Mouse (Mus musculus): ENCODE measurements around the gene Rasl10a. TPM values are rescaled to one million over a fixed set of nuclear protein-coding genes. Genes with fewer than 3 reads are reported as not detected.
A peak's percentile ranks its signal among the peaks of the same experiment; 100 is the strongest.

The Rasl10a gene
- polyA plus RNA-seq (2015; fragmentation: Nextera tagmentation; extraction: Ambion mirVana), result 0.58 and 0.66 TPM in 2 replicates

DNA sequence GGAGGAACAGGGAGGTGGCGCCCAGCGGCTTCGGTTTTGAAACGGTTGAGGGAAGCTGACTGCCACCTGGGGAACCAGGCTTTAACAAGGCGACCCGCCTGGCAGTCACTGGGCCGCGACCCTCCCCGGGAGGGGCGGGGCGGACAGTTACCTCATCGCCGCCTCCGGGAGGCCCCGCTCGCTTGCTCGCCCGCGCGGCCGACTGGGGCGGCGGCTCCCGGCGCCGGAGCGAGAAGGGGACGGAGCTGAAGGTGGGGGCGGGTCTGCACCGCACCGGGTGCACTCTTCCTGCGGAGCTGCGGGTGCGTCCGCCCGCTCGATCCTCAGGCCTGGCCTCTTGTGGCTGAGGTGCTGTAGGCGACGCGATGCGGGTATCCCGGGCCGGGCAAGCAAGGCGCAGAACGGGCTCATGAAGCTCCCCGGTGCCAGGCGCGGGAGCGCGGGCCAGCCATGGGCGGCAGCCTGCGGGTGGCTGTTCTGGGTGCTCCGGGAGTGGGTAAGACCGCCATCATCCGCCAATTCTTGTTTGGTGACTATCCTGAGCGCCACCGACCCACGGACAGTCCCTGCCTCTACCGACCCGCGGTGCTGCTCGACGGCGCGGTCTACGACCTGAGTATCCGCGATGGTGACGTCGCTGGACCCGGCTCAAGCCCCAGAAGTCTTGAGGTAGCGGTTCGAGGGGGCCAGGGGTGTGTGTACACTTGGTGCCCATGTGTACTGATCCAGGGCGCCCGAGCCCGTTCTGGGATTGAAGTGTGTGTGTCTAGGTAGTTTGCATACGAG is at the start of gene Rasl10a:
Rasl10a (plus strand) TSS at position 273 of the 786 bp plus-strand sequence.
- ATAC-seq (no peak), DNase-seq (peak; percentile 64)
- Histone ChIP-seq H3K36me3 (replicated peaks; ENCODE audit: insufficient read depth, low read length) (no peaks in the 10 kb centered on the region), H3K27me3 (ENCODE audit: insufficient read depth, low read length) (peaks cover 74% of the 10 kb centered on the region), H3K9ac (replicated peaks) (peak within 1 kb of the TSS; percentile 47), H3K4me2 (ENCODE audit: low read depth, low read length) (peak within 1 kb of the TSS; percentile 82), H3K27ac (ENCODE audit: low read depth) (no peak within 1 kb of the TSS), H3K4me3 (ENCODE audit: low read depth, low read length) (peak within 1 kb of the TSS; percentile 50), H3K9me3 (ENCODE audit: low read length) (no peaks in the 10 kb centered on the region), H3K4me1 (ENCODE audit: insufficient read depth) (peaks cover 41% of the 10 kb centered on the region)
- WGBS (ENCODE audit: insufficient replicate concordance), result 3% methylated on average over 69 of the region's 77 CpGs
- TF ChIP-seq CTCF (IDR thresholded peaks at IDR 0.05; ENCODE audit: low read depth) (no peak), EP300 (IDR thresholded peaks at IDR 0.05; ENCODE audit: low read depth) (no peak)

- TF ChIP-seq EP300 (IDR thresholded peaks at IDR 0.05; ENCODE audit: low read depth), result no peak
- TF ChIP-seq CTCF (IDR thresholded peaks at IDR 0.05; ENCODE audit: low read depth), result no peak
- Histone ChIP-seq H3K9me3 (ENCODE audit: low read length) (no peaks in the 10 kb centered on the region), H3K27ac (ENCODE audit: low read depth) (peak overlapping the region; percentile 82), H3K27me3 (ENCODE audit: insufficient read depth, low read length) (no peaks in the 10 kb centered on the region), H3K36me3 (replicated peaks; ENCODE audit: insufficient read depth, low read length) (peaks cover 25% of the 10 kb centered on the region), H3K4me3 (ENCODE audit: low read depth, low read length) (no peak overlapping the region), H3K4me2 (ENCODE audit: low read depth, low read length) (peak overlapping the region; percentile 54), H3K4me1 (ENCODE audit: insufficient read depth) (peaks cover 40% of the 10 kb centered on the region), H3K9ac (replicated peaks) (no peak overlapping the region; the same call in 1 of the 2 replicates)
- WGBS (ENCODE audit: insufficient replicate concordance), result 52% methylated on average over 3 of the region's 3 CpGs
- peak; percentile 30; the same call in 1 of the 2 replicates for ATAC-seq
- no peak for DNase-seq
Observed at GRCm38 (mm10) chr11:5008867-5009266, 49.1 kb upstream of the Rasl10a start.

DNA sequence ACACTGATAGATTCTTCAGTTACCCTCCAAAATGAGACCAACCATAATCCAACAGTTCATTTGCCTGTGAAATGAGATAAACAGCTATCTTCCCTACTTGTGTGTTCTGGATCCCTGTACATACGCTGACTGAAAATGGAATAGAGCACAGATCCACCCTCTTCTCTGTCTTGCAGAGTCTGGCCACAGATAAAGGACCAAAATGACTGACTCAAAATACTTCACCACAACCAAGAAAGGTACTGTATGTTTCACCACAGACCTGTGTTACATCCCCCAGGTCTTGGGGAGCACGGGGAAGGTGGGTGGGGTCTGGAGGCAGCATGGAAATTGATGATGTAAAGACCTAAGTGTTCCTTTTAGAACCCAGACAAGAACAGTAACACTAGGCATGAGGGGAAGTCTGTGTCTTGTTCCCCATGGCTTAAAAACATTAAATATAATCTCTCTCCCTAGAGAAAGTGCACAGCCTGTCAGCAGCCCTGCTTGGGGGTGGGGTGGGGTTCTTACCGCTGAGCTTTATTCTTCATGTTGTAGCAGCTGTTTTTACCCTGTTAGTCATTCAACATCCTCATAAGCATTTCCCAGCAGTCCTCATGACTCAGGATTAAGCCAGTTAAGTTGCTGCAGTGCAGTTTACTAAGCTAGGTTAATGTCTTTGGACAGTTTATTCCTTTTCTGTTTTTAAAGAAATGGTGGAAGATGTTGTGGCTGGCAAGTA is 48.4 kb upstream of the Rasl10a start:
- H3K9ac ChIP-seq (replicated peaks), result peak overlapping the region; percentile 44
- H3K27ac ChIP-seq (ENCODE audit: low read depth), result peak overlapping the region; percentile 82
- H3K4me1 ChIP-seq (ENCODE audit: insufficient read depth), result peaks cover 40% of the 10 kb centered on the region
- H3K9me3 ChIP-seq (ENCODE audit: low read length), result no peaks in the 10 kb centered on the region
- ATAC-seq, result peak; percentile 88
- peak; percentile 26 for DNase-seq
- H3K4me3 ChIP-seq (ENCODE audit: low read depth, low read length), result peak overlapping the region; percentile 32
- no peaks in the 10 kb centered on the region for H3K27me3 ChIP-seq (ENCODE audit: insufficient read depth, low read length)
- 45% methylated on average over 3 of the region's 3 CpGs for WGBS (ENCODE audit: insufficient replicate concordance)
- TF ChIP-seq CTCF (IDR thresholded peaks at IDR 0.05; ENCODE audit: low read depth) (no peak), EP300 (IDR thresholded peaks at IDR 0.05; ENCODE audit: low read depth) (peak; percentile 93)
- peaks cover 31% of the 10 kb centered on the region for H3K36me3 ChIP-seq (replicated peaks; ENCODE audit: insufficient read depth, low read length)
- peak overlapping the region; percentile 54 for H3K4me2 ChIP-seq (ENCODE audit: low read depth, low read length)

GRCm38 (mm10) chr11:5010205-5010604 is 47.7 kb upstream of the Rasl10a start:
- Histone ChIP-seq H3K4me2 (ENCODE audit: low read depth, low read length) (peak overlapping the region; percentile 54), H3K9ac (replicated peaks) (peak overlapping the region; percentile 44; the same call in 1 of the 2 replicates), H3K27me3 (ENCODE audit: insufficient read depth, low read length) (no peaks in the 10 kb centered on the region), H3K9me3 (ENCODE audit: low read length) (no peaks in the 10 kb centered on the region), H3K36me3 (replicated peaks; ENCODE audit: insufficient read depth, low read length) (peaks cover 37% of the 10 kb centered on the region), H3K4me1 (ENCODE audit: insufficient read depth) (peaks cover 35% of the 10 kb centered on the region), H3K27ac (ENCODE audit: low read depth) (peak overlapping the region; percentile 82), H3K4me3 (ENCODE audit: low read depth, low read length) (peak overlapping the region; percentile 32)
- ATAC-seq, result no peak
- no peak for DNase-seq
- WGBS (ENCODE audit: insufficient replicate concordance), result 69% methylated on average over 1 of the region's 1 CpGs
- TF ChIP-seq CTCF (IDR thresholded peaks at IDR 0.05; ENCODE audit: low read depth), result no peak
- no peak for TF ChIP-seq EP300 (IDR thresholded peaks at IDR 0.05; ENCODE audit: low read depth)

GRCm38 (mm10) chr11:5011480-5011879 is 46.4 kb upstream of the Rasl10a start:
- no peaks in the 10 kb centered on the region for H3K9me3 ChIP-seq (ENCODE audit: low read length)
- WGBS (ENCODE audit: insufficient replicate concordance), result 39% methylated on average over 1 of the region's 1 CpGs
- peak overlapping the region; percentile 18; the same call in 1 of the 2 replicates for H3K4me2 ChIP-seq (ENCODE audit: low read depth, low read length)
- H3K27ac ChIP-seq (ENCODE audit: low read depth), result peak overlapping the region; percentile 66
- no peak overlapping the region for H3K4me3 ChIP-seq (ENCODE audit: low read depth, low read length)
- no peaks in the 10 kb centered on the region for H3K27me3 ChIP-seq (ENCODE audit: insufficient read depth, low read length)
- H3K4me1 ChIP-seq (ENCODE audit: insufficient read depth), result peaks cover 29% of the 10 kb centered on the region
- peaks cover 49% of the 10 kb centered on the region for H3K36me3 ChIP-seq (replicated peaks; ENCODE audit: insufficient read depth, low read length)
- no peak overlapping the region; the same call in 1 of the 2 replicates for H3K9ac ChIP-seq (replicated peaks)
- ATAC-seq (no peak), DNase-seq (no peak)
- TF ChIP-seq CTCF (IDR thresholded peaks at IDR 0.05; ENCODE audit: low read depth), result peak; percentile 13; the same call in 1 of the 2 replicates
- no peak for TF ChIP-seq EP300 (IDR thresholded peaks at IDR 0.05; ENCODE audit: low read depth)

DNA sequence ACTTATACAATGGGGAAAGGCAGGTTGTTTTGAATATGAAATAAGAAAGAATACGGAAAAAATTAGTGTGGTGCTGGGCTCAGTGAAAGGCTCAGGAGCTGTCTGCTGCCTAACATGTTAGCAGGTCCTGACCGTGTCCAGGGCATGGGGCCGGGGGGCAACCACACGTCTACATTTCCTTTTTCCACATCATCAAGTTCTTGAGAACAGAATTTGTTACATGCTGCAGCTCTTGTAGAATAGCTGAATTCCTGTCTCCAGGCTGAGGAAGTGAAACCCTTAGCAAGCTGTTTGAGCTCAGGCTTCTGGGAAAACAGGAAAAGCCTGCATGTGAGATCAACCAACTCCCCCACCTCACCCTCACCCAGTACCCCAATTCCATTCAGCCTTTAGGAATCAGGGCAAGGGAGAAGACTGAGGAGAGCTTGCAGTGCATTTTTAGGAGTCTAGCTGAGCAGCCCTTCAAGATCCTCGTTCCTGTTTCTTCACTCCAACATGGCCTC is 45.7 kb upstream of the Rasl10a start:
- peak overlapping the region; percentile 66 for H3K27ac ChIP-seq (ENCODE audit: low read depth)
- no peak overlapping the region for H3K4me3 ChIP-seq (ENCODE audit: low read depth, low read length)
- H3K36me3 ChIP-seq (replicated peaks; ENCODE audit: insufficient read depth, low read length), result peaks cover 57% of the 10 kb centered on the region
- WGBS (ENCODE audit: insufficient replicate concordance), result 53% methylated on average over 5 of the region's 5 CpGs
- no peaks in the 10 kb centered on the region for H3K27me3 ChIP-seq (ENCODE audit: insufficient read depth, low read length)
- H3K9me3 ChIP-seq (ENCODE audit: low read length), result no peaks in the 10 kb centered on the region
- peaks cover 27% of the 10 kb centered on the region for H3K4me1 ChIP-seq (ENCODE audit: insufficient read depth)
- H3K9ac ChIP-seq (replicated peaks), result 0 out of 2 replicates have a peak overlapping the region, but pooled peaks have one; percentile 30
- no peak overlapping the region; the same call in 1 of the 2 replicates for H3K4me2 ChIP-seq (ENCODE audit: low read depth, low read length)
- TF ChIP-seq CTCF (IDR thresholded peaks at IDR 0.05; ENCODE audit: low read depth), result no peak
- TF ChIP-seq EP300 (IDR thresholded peaks at IDR 0.05; ENCODE audit: low read depth), result no peak; the same call in 1 of the 2 replicates
- peak; percentile 14; the same call in 1 of the 2 replicates for ATAC-seq
- peak; percentile 31 for DNase-seq
